Mouse (Mus musculus) megakaryocyte, embryonic 14.5 days (primary cell): ENCODE data around the gene Sart1.

ENCODE experiments used
- FLI1 ChIP-seq: IDR thresholded peaks from 2 replicates; pipeline ENCODE4 v1.6.1; 2012; ENCODE audit warnings: low read length, inconsistent platforms, mixed read lengths
- GATA1 ChIP-seq: IDR thresholded peaks from 3 replicates; pipeline ENCODE4 v1.6.1; 2012; ENCODE audit warnings: mixed read lengths, low read length, inconsistent platforms, borderline replicate concordance

- TF ChIP-seq GATA1 (no peak), FLI1 (no peak)
These were observed 53.1 kb downstream of the Sart1 start, which contains the start of gene Catsper1 for GRCm38 (mm10) chr19:5335441-5335840.
